15 mouse cellular contexts compared by ENCODE assay signal in genomic region chr11:30786230-30786983, GRCm38 (mm10). TPM values are rescaled to one million over a fixed set of nuclear protein-coding genes. Genes with fewer than 3 reads are reported as not detected.
DNase-seq lines count a peak whose midpoint lies in the region; ATAC-seq and TF ChIP-seq lines count a peak whose summit lies in the region.
"Had no signal": no experiment of that assay in that cellular context is flagged by ENCODE, and none has a peak within 500 bp of the region (broad histone marks: within the 10 kb centered on the region; RNA-seq: fewer than 3 reads in every experiment).

No protein-coding gene starts in this region.

- no peak for ATAC-seq in lung, postnatal 0 days
- ATAC-seq in activated CD4-positive, CD25-positive, alpha-beta regulatory T cell, adult 4 months: peak; percentile 66
- ATAC-seq in intestine, embryonic 15.5 days: peak; percentile 64

- H3K9me3 ChIP-seq in lung, postnatal 0 days (ENCODE audit: low read length): no peaks in the 10 kb centered on the region
- H3K9me3 ChIP-seq in intestine, embryonic 15.5 days: no peaks in the 10 kb centered on the region
- H3K9me3 ChIP-seq: hindbrain, embryonic 13.5 days; kidney, embryonic 15.5 days; neural tube, embryonic 13.5 days had no signal

- H3K27me3 ChIP-seq in lung, postnatal 0 days (replicated peaks; ENCODE audit: insufficient read depth, low read length): no peaks in the 10 kb centered on the region
- no peaks in the 10 kb centered on the region for H3K27me3 ChIP-seq in intestine, embryonic 15.5 days (replicated peaks)
- H3K27me3 ChIP-seq in splenic B cell, adult 2 months (ENCODE audit: control insufficient read depth, insufficient read depth, low read length, poor library complexity, severe bottlenecking): no peaks in the 10 kb centered on the region
- H3K27me3 ChIP-seq: hindbrain, embryonic 13.5 days; kidney, embryonic 15.5 days; neural tube, embryonic 13.5 days had no signal

- H3K36me3 ChIP-seq in lung, postnatal 0 days (ENCODE audit: insufficient read depth, low read length): no peaks in the 10 kb centered on the region
- H3K36me3 ChIP-seq in intestine, embryonic 15.5 days: no peaks in the 10 kb centered on the region
- H3K36me3 ChIP-seq in splenic B cell, adult 2 months (ENCODE audit: control insufficient read depth, insufficient read depth, low read length, poor library complexity, severe bottlenecking): no peaks in the 10 kb centered on the region
- H3K36me3 ChIP-seq: hindbrain, embryonic 13.5 days; kidney, embryonic 15.5 days; neural tube, embryonic 13.5 days had no signal

- H3K4me1 ChIP-seq in lung, postnatal 0 days (ENCODE audit: insufficient read depth, low read depth, low read length): no peaks in the 10 kb centered on the region
- H3K4me1 ChIP-seq in intestine, embryonic 15.5 days (replicated peaks): peaks cover 4% of the 10 kb centered on the region; the same call in 1 of the 2 replicates

- no peak for TF ChIP-seq CTCF in lung, postnatal 0 days (IDR thresholded peaks at IDR 0.05)

- no peak for TF ChIP-seq EP300 in lung, postnatal 0 days (IDR thresholded peaks at IDR 0.05)

- H3K4me3 ChIP-seq in lung, postnatal 0 days (ENCODE audit: low read depth, low read length): no peak overlapping the region
- H3K4me3 ChIP-seq in intestine, embryonic 15.5 days (replicated peaks): no peak overlapping the region
- H3K4me3 ChIP-seq: hindbrain, embryonic 13.5 days; kidney, embryonic 15.5 days; neural tube, embryonic 13.5 days had no signal

- 64% methylated on average over 7 of the region's 7 CpGs for WGBS in lung, postnatal 0 days
- WGBS in intestine, embryonic 15.5 days: 76% methylated on average over 7 of the region's 7 CpGs

- no peak overlapping the region for H3K27ac ChIP-seq in lung, postnatal 0 days (ENCODE audit: low read length)
- no peak overlapping the region for H3K27ac ChIP-seq in intestine, embryonic 15.5 days
- H3K27ac ChIP-seq: hindbrain, embryonic 13.5 days; liver, embryonic 14.5 days; neural tube, embryonic 13.5 days had no signal

- peak; percentile 33 for DNase-seq in lung, postnatal 0 days (ENCODE audit: low spot score)
- DNase-seq in lung, postnatal 25 days (ENCODE audit: low spot score): no peak
- DNase-seq in splenic B cell, adult 2 months (ENCODE audit: low read depth, low spot score): peak; percentile 32
- no peak for DNase-seq in cerebellum, adult 11 months
- no peak for DNase-seq in frontal cortex, postnatal 10 days (ENCODE audit: low spot score in 2 of 2)
- DNase-seq: adrenal gland, adult 8-10 months; left cerebral cortex, postnatal 4 days; midbrain, embryonic 14.5 days; thymus, postnatal 36 days had no signal

- H3K9ac ChIP-seq in lung, postnatal 0 days (replicated peaks; ENCODE audit: low read depth): no peak overlapping the region
- H3K9ac ChIP-seq in intestine, embryonic 15.5 days: no peak overlapping the region
- H3K9ac ChIP-seq: hindbrain, embryonic 13.5 days; kidney, embryonic 15.5 days; liver, embryonic 14.5 days; neural tube, embryonic 13.5 days had no signal

- H3K4me2 ChIP-seq in lung, postnatal 0 days (replicated peaks; ENCODE audit: low read depth, low read length): no peak overlapping the region
- H3K4me2 ChIP-seq in intestine, embryonic 15.5 days (replicated peaks): no peak overlapping the region
- H3K4me2 ChIP-seq: hindbrain, embryonic 13.5 days; kidney, embryonic 15.5 days; neural tube, embryonic 13.5 days had no signal

RNA-seq across cellular contexts. Expression of gene Psme4, which starts 14.9 kb away (rescaled TPM):
- 14.3 and 14.6 TPM in 2 replicates for polyA plus RNA-seq in lung, postnatal 0 days (2015; fragmentation: Nextera tagmentation; extraction: Ambion mirVana)
- 10 to 100 TPM; 20.0 to 31.8 TPM for polyA plus RNA-seq in activated CD4-positive, CD25-positive, alpha-beta regulatory T cell, adult 4 months (2017; shearing (Covaris generic))
- polyA plus RNA-seq in intestine, embryonic 15.5 days (2015; fragmentation: Nextera tagmentation; extraction: Ambion mirVana): 16.4 and 17.5 TPM in 2 replicates

Comparison
In these comparisons a context has a peak if more than half of its experiments do, and no peak if none do; other contexts are left out.
1. DNase-seq: peak in lung, postnatal 0 days (single experiment) and splenic B cell, adult 2 months (single experiment); none in lung, postnatal 25 days (single experiment), cerebellum, adult 11 months (single experiment) and frontal cortex, postnatal 10 days (0 of 2).